Mouse (Mus musculus) hindbrain, embryonic 14.5 days (tissue): ENCODE data around the gene Fam155a. TPM values are rescaled to one million over a fixed set of nuclear protein-coding genes. Genes with fewer than 3 reads are reported as not detected.

ENCODE experiments used
- ATAC-seq: fragments of 200-750 bp; cut with Nextera tagmentation; 2 replicates; pipeline ENCODE4 v1.8.0; 2017; ENCODE audit warnings: moderate number of reproducible peaks, mild to moderate bottlenecking, moderate TSS enrichment, moderate library complexity; ENCODE audit not compliant: low FRiP score
- DNase-seq: peaks from one replicate; pipeline ENCODE4 v3.0.0-alpha.2; 2015; ENCODE audit warnings: low spot score
- H3K27ac ChIP-seq: fragments of 300-500 bp; sonication (generic); 2 replicates; pipeline ENCODE4 v1.5.1; 2014; ENCODE audit warnings: mild to moderate bottlenecking, moderate library complexity
- H3K27me3 ChIP-seq: fragments of 300-500 bp; sonication (generic); 2 replicates; pipeline ENCODE4 v1.6.1; 2014; ENCODE audit warnings: mild to moderate bottlenecking, low read length, mixed read lengths; ENCODE audit not compliant: control insufficient read depth, insufficient read depth
- H3K36me3 ChIP-seq: fragments of 300-500 bp; sonication (generic); replicated peaks from 2 replicates; pipeline ENCODE4 v1.6.1; 2014; ENCODE audit not compliant: control insufficient read depth, insufficient read depth
- H3K4me1 ChIP-seq: fragments of 300-500 bp; sonication (generic); replicated peaks from 2 replicates; pipeline ENCODE4 v1.6.1; 2014; ENCODE audit warnings: antibody characterized with exemption, low read length, mixed read lengths; ENCODE audit not compliant: control insufficient read depth, insufficient read depth
- H3K4me2 ChIP-seq: fragments of 300-500 bp; sonication (generic); replicated peaks from 2 replicates; pipeline ENCODE4 v1.6.1; 2014; ENCODE audit warnings: mild to moderate bottlenecking, moderate library complexity
- H3K4me3 ChIP-seq: fragments of 300-500 bp; sonication (generic); replicated peaks from 2 replicates; pipeline ENCODE4 v1.5.1; 2014; ENCODE audit warnings: mild to moderate bottlenecking, low read length
- H3K9ac ChIP-seq: fragments of 300-500 bp; sonication (generic); 2 replicates; pipeline ENCODE4 v1.6.1; 2014
- H3K9me3 ChIP-seq: fragments of 300-500 bp; sonication (generic); 2 replicates; pipeline ENCODE4 v1.6.1; 2016; ENCODE audit warnings: low read length; ENCODE audit not compliant: control insufficient read depth
- WGBS: fragments of 180-500 bp; shearing (Covaris S2); extraction: QIAGEN DNeasy Blood & Tissue Kit; methylation state at CpG from one replicate; pipeline ENCODE4 v1.1.7; 2014; 5-methylcytosine and 5-hydroxymethylcytosine counted together
- polyA plus RNA-seq: library from polyadenylated mRNA; unstranded; fragments of >200 nt; fragmentation: Nextera tagmentation; extraction: Ambion mirVana; gene quantifications from 2 replicates; pipeline ENCODE4 v1.2.1, GENCODE M21; 2014

Fam155a gene
- polyA plus RNA-seq, 1 experiment from 2014 or later = 28.7 TPM

DNA sequence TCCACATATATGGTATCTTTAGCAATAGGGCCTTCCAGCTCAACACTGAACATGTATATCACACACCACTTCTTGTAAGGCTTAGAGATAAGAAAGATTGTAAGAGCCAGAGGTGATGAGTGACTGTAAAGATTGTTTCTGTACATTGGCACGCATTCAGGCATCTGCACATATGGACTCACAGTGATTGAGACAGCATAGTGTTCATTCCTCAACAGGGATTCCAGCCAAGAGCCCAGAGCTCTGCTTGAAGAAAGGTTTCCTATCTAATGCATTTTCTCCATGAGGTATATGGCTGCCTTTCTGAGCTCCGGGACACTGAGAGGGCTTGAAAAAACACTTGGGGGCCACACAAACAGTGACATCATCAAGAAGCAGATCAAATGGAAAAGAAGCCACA is 438.2 kb downstream of the Fam155a start:
- Histone ChIP-seq H3K9ac (no peak overlapping the region), H3K27ac (no peak overlapping the region), H3K9me3 (no peaks in the 10 kb centered on the region), H3K27me3 (no peaks in the 10 kb centered on the region), H3K4me3 (no peak overlapping the region), H3K4me1 (peaks cover 11% of the 10 kb centered on the region; the same call in 1 of the 2 replicates), H3K36me3 (no peaks in the 10 kb centered on the region), H3K4me2 (no peak overlapping the region)
- DNase-seq (no peak), ATAC-seq (no peak)
- WGBS = 94% methylated on average over 2 of the region's 2 CpGs

DNA sequence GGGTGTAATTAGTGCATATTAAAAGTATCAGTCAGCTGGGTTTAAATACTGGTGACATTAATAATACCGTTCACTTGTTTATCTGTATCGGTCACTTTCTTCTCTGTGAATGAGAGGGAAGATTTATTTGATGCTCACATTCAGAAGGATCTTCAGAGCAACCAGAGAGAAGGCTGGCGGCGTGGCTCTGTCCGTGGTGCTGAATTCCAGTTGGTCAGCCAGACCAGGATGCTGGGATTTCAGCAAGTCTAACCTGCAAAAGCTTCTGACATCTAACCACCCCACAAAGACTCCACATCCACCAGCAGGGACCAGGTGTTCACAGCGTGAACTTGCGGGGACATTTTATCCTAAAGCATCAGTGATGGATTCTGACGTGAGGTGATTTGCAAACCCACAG is 461.5 kb downstream of the Fam155a start:
- peak; percentile 54 for DNase-seq
- Histone ChIP-seq H3K36me3 (no peaks in the 10 kb centered on the region), H3K4me1 (0 out of 2 replicates have a peak, but pooled peaks cover 5% of the 10 kb centered on the region), H3K9ac (no peak overlapping the region), H3K9me3 (no peaks in the 10 kb centered on the region), H3K4me3 (no peak overlapping the region), H3K27me3 (no peaks in the 10 kb centered on the region), H3K4me2 (no peak overlapping the region), H3K27ac (no peak overlapping the region)
- no peak for ATAC-seq
- WGBS = 34% methylated on average over 8 of the region's 8 CpGs

DNA sequence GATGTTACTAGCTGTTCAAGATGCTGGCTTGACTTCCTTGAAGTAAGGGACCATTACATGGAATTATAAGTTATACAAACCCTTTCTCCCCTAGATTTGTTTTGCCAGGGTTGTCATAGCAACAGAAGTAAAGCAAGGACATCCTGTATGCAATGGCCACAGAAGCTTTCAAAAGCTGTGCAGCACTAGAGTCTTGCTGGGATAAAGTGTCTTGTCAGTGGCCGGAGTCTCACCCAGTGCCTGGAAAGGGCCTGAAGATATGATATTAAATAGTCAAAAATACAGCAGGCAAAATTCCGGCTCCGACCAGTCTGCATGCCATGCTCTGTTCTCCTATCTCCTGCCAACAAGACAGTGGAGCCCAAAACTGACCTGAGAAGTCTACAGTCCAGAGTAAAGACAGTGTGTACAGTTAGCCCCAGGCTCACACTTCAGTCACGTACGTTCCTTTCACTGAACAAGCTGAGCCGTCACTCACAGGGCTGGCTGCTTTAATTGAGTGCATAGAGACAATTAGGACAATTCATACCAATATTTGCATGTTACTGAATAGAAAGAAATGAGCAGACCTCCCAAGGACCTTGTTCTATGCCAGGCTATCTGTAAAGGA is 467.3 kb downstream of the Fam155a start:
- Histone ChIP-seq H3K4me1 (no peaks in the 10 kb centered on the region), H3K9ac (no peak overlapping the region), H3K4me2 (no peak overlapping the region), H3K9me3 (no peaks in the 10 kb centered on the region), H3K4me3 (no peak overlapping the region), H3K36me3 (no peaks in the 10 kb centered on the region), H3K27ac (no peak overlapping the region), H3K27me3 (no peaks in the 10 kb centered on the region)
- ATAC-seq (no peak), DNase-seq (no peak)
- 56% methylated on average over 6 of the region's 6 CpGs for WGBS

DNA sequence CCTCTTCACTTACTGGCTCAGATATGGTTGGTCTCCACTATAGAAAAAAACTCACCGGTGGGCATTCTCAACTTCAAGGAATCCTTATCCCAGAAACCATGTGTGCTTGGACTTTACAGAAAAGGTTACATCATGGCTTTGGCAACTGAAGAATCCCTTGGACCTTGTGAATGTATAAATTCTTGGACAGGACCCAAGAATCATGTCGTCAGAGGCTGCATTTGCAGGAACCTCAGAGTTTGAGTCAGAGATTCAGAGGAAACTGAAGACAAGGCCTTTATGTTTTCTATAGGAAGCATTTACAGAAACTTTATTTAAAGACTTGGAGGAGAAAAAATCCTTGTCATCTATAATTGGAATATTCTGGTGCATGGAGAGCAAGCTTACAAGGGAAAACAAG is 475.9 kb downstream of the Fam155a start:
- no peak overlapping the region for H3K4me3 ChIP-seq
- no peak overlapping the region for H3K4me2 ChIP-seq
- DNase-seq = no peak
- H3K27ac ChIP-seq = no peak overlapping the region
- no peaks in the 10 kb centered on the region for H3K27me3 ChIP-seq
- H3K4me1 ChIP-seq = no peaks in the 10 kb centered on the region
- ATAC-seq = no peak
- whole genome bisulfite sequencing = 85% methylated on average over 2 of the region's 2 CpGs
- no peaks in the 10 kb centered on the region for H3K36me3 ChIP-seq
- H3K9ac ChIP-seq = no peak overlapping the region
- H3K9me3 ChIP-seq = no peaks in the 10 kb centered on the region

DNA sequence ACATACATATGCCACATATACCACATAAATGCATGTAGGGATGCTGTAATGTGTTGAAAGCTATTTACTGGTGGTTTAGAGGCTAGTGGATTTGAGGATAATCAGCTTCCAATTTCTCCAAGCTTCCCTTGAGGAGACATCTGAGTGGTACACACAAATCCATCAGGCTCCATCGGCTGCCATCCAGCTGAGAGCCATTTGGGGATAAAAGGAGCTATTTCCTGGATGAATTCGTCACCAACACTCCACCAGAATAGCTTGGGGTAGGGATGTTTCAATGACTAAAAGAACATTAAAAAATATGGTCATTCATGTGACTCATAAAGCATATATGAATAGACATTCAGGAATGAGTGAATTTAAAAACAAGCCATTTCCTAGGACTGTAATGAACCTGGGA is 478.4 kb downstream of the Fam155a start:
- Histone ChIP-seq H3K4me1 (no peaks in the 10 kb centered on the region), H3K9me3 (no peaks in the 10 kb centered on the region), H3K4me2 (no peak overlapping the region), H3K9ac (no peak overlapping the region), H3K36me3 (no peaks in the 10 kb centered on the region), H3K4me3 (no peak overlapping the region), H3K27me3 (no peaks in the 10 kb centered on the region), H3K27ac (no peak overlapping the region)
- 67% methylated on average over 2 of the region's 2 CpGs for WGBS
- ATAC-seq = no peak
- no peak for DNase-seq

DNA sequence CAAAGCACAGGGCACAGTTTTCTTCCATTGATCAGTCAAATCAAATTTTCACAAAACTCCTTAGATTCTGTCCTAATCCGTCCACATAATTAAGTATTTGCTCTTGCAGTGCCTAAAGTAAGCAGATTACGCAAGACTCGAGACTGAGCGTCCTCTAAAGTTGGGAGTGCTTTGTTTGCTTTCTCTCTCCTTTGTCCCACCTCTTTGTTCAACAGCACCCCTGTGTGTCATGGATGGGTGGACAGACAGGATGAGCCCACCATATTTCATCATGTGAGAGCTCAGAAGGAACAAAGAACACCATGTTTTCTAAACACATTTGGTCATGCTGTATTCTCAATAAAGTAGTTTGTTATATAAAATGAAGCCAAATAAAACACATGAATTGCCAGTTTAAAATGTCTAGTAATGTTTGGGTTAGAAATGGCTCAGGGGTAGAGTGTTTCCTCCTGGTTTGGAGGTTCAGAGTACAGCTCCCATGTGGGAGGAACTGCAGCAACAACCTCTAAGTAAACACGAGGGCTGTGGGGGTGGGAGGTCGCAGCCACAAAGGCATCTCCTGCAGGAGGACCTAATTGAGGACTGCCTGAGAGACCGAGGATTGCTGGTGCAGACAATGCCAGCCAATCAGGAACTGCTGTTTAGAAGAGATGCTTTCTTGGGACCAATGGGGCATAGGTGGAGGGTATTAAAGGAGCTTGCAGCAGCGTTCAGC is 482.8 kb downstream of the Fam155a start:
- WGBS = 21% methylated on average over 8 of the region's 8 CpGs
- Histone ChIP-seq H3K9ac (no peak overlapping the region), H3K27ac (no peak overlapping the region), H3K36me3 (no peaks in the 10 kb centered on the region), H3K27me3 (no peaks in the 10 kb centered on the region), H3K4me3 (no peak overlapping the region), H3K4me1 (peaks cover 8% of the 10 kb centered on the region; the same call in 1 of the 2 replicates), H3K4me2 (no peak overlapping the region), H3K9me3 (no peaks in the 10 kb centered on the region)
- no peak for ATAC-seq
- no peak for DNase-seq

DNA sequence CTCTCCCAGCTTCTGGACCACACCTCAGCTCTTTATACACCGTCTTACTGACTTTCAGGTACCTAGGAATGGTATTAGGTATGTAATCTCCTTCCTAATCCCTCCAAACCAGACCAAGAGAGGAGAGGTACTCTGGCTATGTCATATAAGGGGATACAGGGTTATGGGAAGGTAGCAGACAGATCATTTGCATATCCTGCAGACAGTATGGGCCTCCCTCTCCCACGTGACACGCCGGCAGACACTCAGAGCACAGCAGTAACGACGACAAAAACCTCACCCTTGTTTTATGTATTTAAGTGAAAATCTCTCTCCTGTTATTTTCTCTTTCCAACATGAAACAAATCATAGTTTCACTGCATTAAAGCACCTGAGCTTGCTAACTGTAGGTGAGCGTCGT is 496.8 kb downstream of the Fam155a start:
- Histone ChIP-seq H3K36me3 (no peaks in the 10 kb centered on the region), H3K27ac (no peak overlapping the region), H3K27me3 (no peaks in the 10 kb centered on the region), H3K9me3 (no peaks in the 10 kb centered on the region), H3K4me3 (no peak overlapping the region), H3K4me1 (no peaks in the 10 kb centered on the region; the same call in 1 of the 2 replicates), H3K9ac (no peak overlapping the region), H3K4me2 (no peak overlapping the region)
- ATAC-seq (no peak), DNase-seq (no peak)
- WGBS = 68% methylated on average over 8 of the region's 8 CpGs

DNA sequence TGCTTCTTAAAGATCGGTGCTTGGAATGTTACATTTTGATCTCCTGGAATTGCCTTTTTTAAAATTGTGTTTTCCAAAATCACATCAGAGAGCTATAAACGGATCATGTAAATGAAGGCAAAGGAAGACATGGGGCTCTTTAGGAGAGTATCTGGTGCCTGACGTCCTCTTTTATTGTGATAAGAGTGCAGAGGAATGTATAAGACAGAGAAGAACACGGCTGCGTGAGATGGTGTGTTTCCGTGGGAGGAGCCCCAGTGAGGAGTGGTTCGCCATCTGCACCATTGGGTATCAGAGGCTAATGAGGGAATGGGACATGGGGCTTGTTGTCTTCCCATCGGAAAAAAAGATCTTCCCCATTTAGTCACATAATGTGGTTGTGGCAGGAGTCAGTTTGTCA is 506.6 kb downstream of the Fam155a start:
- no peak for ATAC-seq
- Histone ChIP-seq H3K9ac (no peak overlapping the region), H3K4me1 (0 out of 2 replicates have a peak, but pooled peaks cover 5% of the 10 kb centered on the region), H3K36me3 (no peaks in the 10 kb centered on the region), H3K4me2 (no peak overlapping the region), H3K27ac (no peak overlapping the region), H3K27me3 (no peaks in the 10 kb centered on the region), H3K4me3 (no peak overlapping the region), H3K9me3 (no peaks in the 10 kb centered on the region)
- WGBS = 89% methylated on average over 8 of the region's 8 CpGs
- no peak for DNase-seq

DNA sequence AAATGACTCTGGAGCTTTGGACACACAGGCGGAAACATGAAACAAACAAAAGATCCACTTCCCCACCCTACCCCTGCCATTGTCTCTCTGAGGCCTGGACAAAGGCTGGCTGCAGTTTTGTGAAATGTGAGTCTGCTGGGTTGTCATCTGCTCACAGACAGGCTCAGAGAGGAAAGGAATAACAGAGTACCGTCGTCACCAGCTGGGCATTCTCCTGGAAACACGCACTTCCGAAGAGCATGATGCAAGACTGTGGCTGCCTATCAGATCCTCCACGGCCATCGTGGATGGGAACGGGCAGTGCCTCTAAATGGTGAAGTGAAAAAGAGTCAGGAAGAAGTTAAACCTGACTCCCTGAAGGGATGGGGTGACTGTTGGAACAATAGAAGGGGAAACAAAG is 509.4 kb downstream of the Fam155a start:
- Histone ChIP-seq H3K36me3 (no peaks in the 10 kb centered on the region), H3K27ac (peak overlapping the region; percentile 69), H3K9ac (no peak overlapping the region), H3K4me2 (no peak overlapping the region), H3K4me1 (0 out of 2 replicates have a peak, but pooled peaks cover 5% of the 10 kb centered on the region), H3K9me3 (no peaks in the 10 kb centered on the region), H3K4me3 (no peak overlapping the region), H3K27me3 (no peaks in the 10 kb centered on the region)
- DNase-seq (no peak), ATAC-seq (peak; percentile 27; the same call in 1 of the 2 replicates)
- WGBS = 23% methylated on average over 8 of the region's 8 CpGs
